Mouse (Mus musculus) liver, embryonic 14.5 days (tissue): Measurements from ENCODE around the gene Zdhhc22. TPM values are rescaled to one million over a fixed set of nuclear protein-coding genes. Genes with fewer than 3 reads are reported as not detected.

Source experiments
- ATAC-seq: fragments of 200-750 bp; cut with Nextera tagmentation; 2 replicates; pipeline ENCODE4 v1.8.0; 2017; ENCODE audit warnings: moderate number of reproducible peaks, mild to moderate bottlenecking, moderate library complexity; ENCODE audit not compliant: insufficient read depth
- DNase-seq, 3 experiments: peaks; one replicate each; pipeline ENCODE4 v3.0.0-alpha.2; 2012 to 2013; ENCODE audit warnings: low read depth in 3 of 3, low spot score in 3 of 3
- H3K27ac ChIP-seq: fragments of 300-500 bp; sonication (generic); 2 replicates; pipeline ENCODE4 v1.5.1; 2014; ENCODE audit warnings: moderate library complexity, mild to moderate bottlenecking, control low read depth, inconsistent platforms
- H3K27me3 ChIP-seq: fragments of 300-500 bp; sonication (generic); 2 replicates; pipeline ENCODE4 v1.6.1; 2014; ENCODE audit warnings: mild to moderate bottlenecking, low read length, moderate library complexity; ENCODE audit not compliant: control insufficient read depth, insufficient read depth
- H3K36me3 ChIP-seq: fragments of 300-500 bp; sonication (generic); replicated peaks from 2 replicates; pipeline ENCODE4 v1.6.1; 2014; ENCODE audit warnings: low read depth; ENCODE audit not compliant: control insufficient read depth, insufficient read depth
- H3K4me1 ChIP-seq, 2 experiments: fragments of 200-500 bp in 1 of 2; fragments of 300-500 bp in 1 of 2; sonication (generic) in 1 of 2; replicated peaks; 2 replicates each; pipeline ENCODE4 v1.6.1; 2012 to 2014; ENCODE audit warnings: antibody characterized with exemption in 1 of 2, inconsistent platforms in 1 of 2, low read length in 1 of 2; ENCODE audit not compliant: control insufficient read depth in 2 of 2, insufficient read depth in 2 of 2
- H3K4me2 ChIP-seq: fragments of 300-500 bp; sonication (generic); 2 replicates; pipeline ENCODE4 v1.6.1; 2014; ENCODE audit warnings: low read depth, mild to moderate bottlenecking, control low read depth, moderate library complexity
- H3K4me3 ChIP-seq, 2 experiments: fragments of 200-500 bp in 1 of 2; fragments of 300-500 bp in 1 of 2; sonication (generic) in 1 of 2; 2 replicates each; pipeline ENCODE4 v1.5.1; 2012 to 2014; ENCODE audit warnings: low read depth in 2 of 2, low read length in 2 of 2, mild to moderate bottlenecking in 2 of 2, control low read depth in 1 of 2, inconsistent platforms in 1 of 2, moderate library complexity in 1 of 2; ENCODE audit not compliant: insufficient read depth in 1 of 2
- H3K9ac ChIP-seq: fragments of 300-500 bp; sonication (generic); replicated peaks from 2 replicates; pipeline ENCODE4 v1.6.1; 2014; ENCODE audit warnings: mild to moderate bottlenecking, control low read depth, moderate library complexity
- H3K9me3 ChIP-seq: fragments of 300-500 bp; sonication (generic); 2 replicates; pipeline ENCODE4 v1.6.1; 2016; ENCODE audit warnings: low read length, mixed read lengths; ENCODE audit not compliant: control insufficient read depth
- CTCF ChIP-seq: IDR thresholded peaks from 2 replicates; pipeline ENCODE4 v1.5.1; 2016; ENCODE audit warnings: antibody characterized with exemption, low read depth, control low read depth
- EP300 ChIP-seq: IDR thresholded peaks from 2 replicates; pipeline ENCODE4 v1.6.1; 2016; ENCODE audit warnings: antibody characterized with exemption, low read depth
- WGBS: fragments of 180-500 bp; shearing (Covaris S2); extraction: QIAGEN DNeasy Blood & Tissue Kit; methylation state at CpG from one replicate; pipeline ENCODE4 v1.1.7; 2014; ENCODE audit not compliant: insufficient replicate concordance; 5-methylcytosine and 5-hydroxymethylcytosine counted together
- polyA plus RNA-seq, 2 experiments: library from polyadenylated mRNA; depleted of rRNA in 1 of 2; stranded (reverse) in 1 of 2; unstranded in 1 of 2; fragments of >200 nt; fragmentation: Nextera tagmentation in 1 of 2; extraction: Ambion mirVana in 1 of 2; gene quantifications; 2 replicates each; pipeline versions ENCODE4 v1.2.1 to v1.2.3; 2012 to 2014

Gene Zdhhc22
- polyA plus RNA-seq, 2 experiments = not detected

- Histone ChIP-seq H3K9me3 (no peaks in the 10 kb centered on the region), H3K27me3 (peaks cover 9% of the 10 kb centered on the region; the same call in 1 of the 2 replicates), H3K36me3 (no peaks in the 10 kb centered on the region), H3K4me2 (no peak overlapping the region), H3K4me1 (peaks cover 16 to 20% of the 10 kb centered on the region in 2 experiments), H3K9ac (no peak overlapping the region), H3K4me3 (no peak overlapping the region), H3K27ac (no peak overlapping the region)
- WGBS = 53% methylated on average over 7 of the region's 7 CpGs
- no peak for ATAC-seq
- DNase-seq = no peak
- no peak for TF ChIP-seq CTCF
- no peak for TF ChIP-seq EP300
Observed at GRCm38 (mm10) chr12:86973216-86973615, 17.0 kb downstream of the Zdhhc22 start.

- no peak for ATAC-seq
- WGBS = 65% methylated on average over 7 of the region's 7 CpGs
- Histone ChIP-seq H3K9ac (no peak overlapping the region), H3K4me1 (peaks cover 22 to 29% of the 10 kb centered on the region in 2 experiments), H3K4me2 (no peak overlapping the region), H3K27me3 (0 out of 2 replicates have a peak, but pooled peaks cover 2% of the 10 kb centered on the region), H3K36me3 (no peaks in the 10 kb centered on the region), H3K4me3 (no peak overlapping the region), H3K9me3 (no peaks in the 10 kb centered on the region), H3K27ac (no peak overlapping the region)
- no peak for TF ChIP-seq EP300
- TF ChIP-seq CTCF = no peak
- no peak for DNase-seq
Observed at GRCm38 (mm10) chr12:86971089-86971488, 19.1 kb downstream of the Zdhhc22 start.

GRCm38 (mm10) chr12:86969220-86969601 is 21.0 kb downstream of the Zdhhc22 start:
- H3K27ac ChIP-seq = no peak overlapping the region
- H3K27me3 ChIP-seq = no peaks in the 10 kb centered on the region
- DNase-seq (no peak), ATAC-seq (peak; percentile 45; the same call in 1 of the 2 replicates)
- no peak overlapping the region for H3K4me3 ChIP-seq
- peaks cover 22 to 29% of the 10 kb centered on the region in 2 experiments for H3K4me1 ChIP-seq
- 51% methylated on average over 3 of the region's 3 CpGs for WGBS
- no peaks in the 10 kb centered on the region for H3K36me3 ChIP-seq
- 0 out of 2 replicates have a peak overlapping the region, but pooled peaks have one; percentile 25 for H3K9ac ChIP-seq
- no peak for TF ChIP-seq EP300
- TF ChIP-seq CTCF = no peak
- no peaks in the 10 kb centered on the region for H3K9me3 ChIP-seq
- H3K4me2 ChIP-seq = peak overlapping the region; percentile 56

- WGBS = 18% methylated on average over 13 of the region's 13 CpGs
- ATAC-seq = peak; percentile 83
- H3K27ac ChIP-seq = peak overlapping the region; percentile 35
- H3K9ac ChIP-seq = peak overlapping the region; percentile 25; the same call in 1 of the 2 replicates
- peaks cover 22 to 29% of the 10 kb centered on the region in 2 experiments for H3K4me1 ChIP-seq
- H3K4me3 ChIP-seq = no peak overlapping the region
- H3K9me3 ChIP-seq = no peaks in the 10 kb centered on the region
- H3K4me2 ChIP-seq = peak overlapping the region; percentile 56
- no peak for TF ChIP-seq CTCF
- peak; percentile 42; the same call in 1 of the 2 replicates for TF ChIP-seq EP300
- no peak for DNase-seq
- no peaks in the 10 kb centered on the region for H3K36me3 ChIP-seq
- H3K27me3 ChIP-seq = no peaks in the 10 kb centered on the region
Observed at GRCm38 (mm10) chr12:86968468-86969219, 21.6 kb downstream of the Zdhhc22 start.

- H3K27me3 ChIP-seq = no peaks in the 10 kb centered on the region
- no peak overlapping the region for H3K4me2 ChIP-seq
- WGBS = 76% methylated on average over 4 of the region's 4 CpGs
- no peak for TF ChIP-seq EP300
- no peak for TF ChIP-seq CTCF
- no peaks in the 10 kb centered on the region for H3K9me3 ChIP-seq
- DNase-seq = no peak
- H3K36me3 ChIP-seq = peaks cover 25% of the 10 kb centered on the region
- ATAC-seq = no peak
- H3K4me3 ChIP-seq = no peak overlapping the region
- H3K9ac ChIP-seq = no peak overlapping the region
- H3K27ac ChIP-seq = no peak overlapping the region
- H3K4me1 ChIP-seq = peaks cover 22 to 29% of the 10 kb centered on the region in 2 experiments
Observed at GRCm38 (mm10) chr12:86965237-86965799, 24.9 kb downstream of the Zdhhc22 start.
